Mouse (Mus musculus) CD8-positive naive resting alpha-beta T cell, adult 2 months (primary cell): ENCODE results near the gene Cx3cl1.

Source experiments
- DNase-seq, 2 experiments: peaks; one replicate each; pipeline ENCODE4 v3.0.0; 2022; ENCODE audit warnings: low read depth in 2 of 2, low spot score in 2 of 2

The Cx3cl1 gene

DNA sequence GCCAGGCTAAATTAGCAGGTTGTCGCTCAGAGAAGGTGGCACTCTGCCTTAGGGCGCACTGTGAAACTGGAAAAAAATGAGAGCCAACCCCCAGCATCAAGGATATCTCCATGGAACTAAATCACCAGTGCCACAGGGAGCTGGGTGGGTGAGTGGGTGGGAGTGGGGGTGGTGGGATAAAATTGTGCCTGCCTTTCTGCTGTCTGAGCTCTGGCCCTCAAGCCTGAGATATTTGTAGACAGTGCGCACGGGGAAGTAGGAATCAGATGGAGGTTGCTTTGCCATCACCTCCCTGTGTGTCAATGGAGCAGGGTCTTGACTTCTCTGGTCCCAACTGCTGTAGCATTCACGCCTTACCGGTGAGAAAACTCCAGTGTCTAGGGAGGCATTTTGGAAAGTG lies 1.2 kb downstream of the Cx3cl1 start:
- no peak for DNase-seq

DNA sequence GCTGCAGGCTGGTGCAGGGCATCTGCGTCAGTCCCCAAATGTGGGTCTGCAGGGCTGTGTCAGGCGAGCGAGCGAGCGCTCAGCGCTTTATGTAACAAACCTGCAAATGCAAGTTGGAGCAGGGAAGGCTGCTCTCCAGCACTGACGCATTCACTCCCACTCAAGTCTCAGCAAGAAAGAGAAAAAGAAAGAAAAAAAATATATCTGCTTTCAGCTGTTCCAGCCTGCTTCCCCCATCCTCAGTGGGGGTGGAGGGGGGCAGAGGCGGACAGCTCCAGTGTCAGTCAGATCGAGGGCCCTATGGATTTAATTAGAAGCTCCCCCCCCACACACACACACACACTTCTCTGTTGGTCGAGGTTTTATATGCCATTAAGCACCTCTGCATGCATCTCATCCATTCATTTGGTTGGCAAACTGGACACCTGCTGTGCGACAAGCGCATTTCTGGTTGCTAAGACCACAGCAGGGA lies 1.9 kb downstream of the Cx3cl1 start:
- DNase-seq, result no peak

- no peak for DNase-seq
Measured at GRCm38 (mm10) chr8:94774601-94775000, 2.8 kb downstream of the Cx3cl1 start.

- DNase-seq, result no peak
Measured at GRCm38 (mm10) chr8:94776346-94776745, 4.5 kb downstream of the Cx3cl1 start.

DNA sequence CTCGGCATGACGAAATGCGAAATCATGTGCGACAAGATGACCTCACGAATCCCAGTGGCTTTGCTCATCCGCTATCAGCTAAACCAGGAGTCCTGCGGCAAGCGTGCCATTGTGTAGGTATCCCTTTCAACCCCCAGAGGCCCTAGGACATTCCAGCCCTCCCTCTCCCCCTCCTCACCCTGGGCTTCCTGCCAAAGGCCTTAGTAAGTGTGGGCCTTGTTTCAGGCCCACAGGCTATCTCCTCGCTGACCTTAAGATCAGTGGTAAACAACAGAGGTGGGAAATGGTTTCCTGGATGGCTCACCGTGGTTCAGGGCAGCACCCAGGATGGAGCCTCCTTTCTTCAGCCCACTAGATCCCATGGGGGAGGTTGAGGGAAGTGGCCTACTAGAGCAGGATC lies 6.2 kb downstream of the Cx3cl1 start:
- DNase-seq, result no peak

- no peak for DNase-seq
Measured at GRCm38 (mm10) chr8:94778473-94778872, 6.7 kb downstream of the Cx3cl1 start.

GRCm38 (mm10) chr8:94778895-94779533 lies 7.2 kb downstream of the Cx3cl1 start:
- DNase-seq, result no peak

DNA sequence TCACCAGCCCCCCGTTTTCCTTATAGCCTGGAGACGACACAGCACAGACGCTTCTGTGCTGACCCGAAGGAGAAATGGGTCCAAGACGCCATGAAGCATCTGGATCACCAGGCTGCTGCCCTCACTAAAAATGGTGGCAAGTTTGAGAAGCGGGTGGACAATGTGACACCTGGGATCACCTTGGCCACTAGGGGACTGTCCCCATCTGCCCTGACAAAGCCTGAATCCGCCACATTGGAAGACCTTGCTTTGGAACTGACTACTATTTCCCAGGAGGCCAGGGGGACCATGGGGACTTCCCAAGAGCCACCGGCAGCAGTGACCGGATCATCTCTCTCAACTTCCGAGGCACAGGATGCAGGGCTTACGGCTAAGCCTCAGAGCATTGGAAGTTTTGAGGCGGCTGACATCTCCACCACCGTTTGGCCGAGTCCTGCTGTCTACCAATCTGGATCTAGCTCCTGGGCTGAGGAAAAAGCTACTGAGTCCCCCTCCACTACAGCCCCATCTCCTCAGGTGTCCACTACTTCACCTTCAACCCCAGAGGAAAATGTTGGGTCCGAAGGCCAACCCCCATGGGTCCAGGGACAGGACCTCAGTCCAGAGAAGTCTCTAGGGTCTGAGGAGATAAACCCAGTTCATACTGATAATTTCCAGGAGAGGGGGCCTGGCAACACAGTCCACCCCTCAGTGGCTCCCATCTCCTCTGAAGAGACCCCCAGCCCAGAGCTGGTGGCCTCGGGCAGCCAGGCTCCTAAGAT lies 7.9 kb downstream of the Cx3cl1 start:
- DNase-seq, result no peak

DNA sequence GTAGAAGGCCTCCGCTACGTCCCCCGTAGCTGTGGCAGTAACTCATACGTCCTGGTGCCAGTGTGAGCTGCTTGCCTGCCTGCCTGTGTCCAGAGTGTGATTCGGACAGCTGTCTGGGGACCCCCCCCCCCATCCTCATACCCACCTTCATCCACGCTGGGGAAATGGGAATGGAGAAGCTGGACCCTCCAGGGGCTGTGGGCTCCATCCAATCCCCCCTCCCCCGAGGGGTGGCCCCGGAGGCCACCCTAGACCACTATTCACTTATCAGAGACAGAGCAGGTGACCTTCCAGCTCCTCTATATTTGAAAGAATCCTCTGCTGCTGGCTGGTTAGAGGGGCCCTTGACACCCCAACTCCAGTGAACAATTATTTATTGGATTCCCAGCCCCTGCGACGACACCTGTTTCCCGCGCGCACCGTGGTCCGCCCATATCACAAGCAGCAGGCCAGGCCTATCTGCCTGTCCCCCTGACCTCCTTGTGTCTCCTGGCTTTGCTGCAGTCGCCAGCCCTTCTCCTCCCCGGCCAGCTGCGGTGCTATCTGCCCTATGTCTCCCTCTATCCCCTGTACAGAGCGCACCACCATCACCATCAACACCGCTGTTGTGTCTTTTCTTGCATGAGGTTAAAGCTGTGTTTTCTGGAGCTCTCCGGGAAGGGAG lies 8.8 kb downstream of the Cx3cl1 start:
- no peak for DNase-seq

GRCm38 (mm10) chr8:94781155-94781837 lies 9.5 kb downstream of the Cx3cl1 start:
- no peak for DNase-seq

DNA sequence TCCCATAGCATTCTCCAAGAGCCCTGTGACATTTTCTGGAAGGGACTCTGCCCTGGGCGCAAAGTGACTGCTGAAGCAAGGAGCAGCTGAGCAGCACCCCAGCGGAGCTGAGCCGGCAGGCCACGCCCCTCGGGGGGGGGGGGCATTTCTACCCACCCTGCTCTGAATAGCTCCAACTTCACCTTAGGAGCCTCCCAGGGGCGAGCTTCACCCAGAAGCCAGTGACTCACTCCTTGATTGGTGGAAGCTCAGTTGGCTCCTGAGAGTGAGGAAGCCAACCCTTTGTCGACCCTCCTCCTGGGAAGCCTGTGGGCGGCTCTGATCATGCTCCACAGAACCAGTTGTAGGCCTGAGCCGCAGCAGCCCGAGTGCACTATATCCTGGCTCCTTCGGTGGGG lies 10.0 kb downstream of the Cx3cl1 start:
- no peak for DNase-seq

DNA sequence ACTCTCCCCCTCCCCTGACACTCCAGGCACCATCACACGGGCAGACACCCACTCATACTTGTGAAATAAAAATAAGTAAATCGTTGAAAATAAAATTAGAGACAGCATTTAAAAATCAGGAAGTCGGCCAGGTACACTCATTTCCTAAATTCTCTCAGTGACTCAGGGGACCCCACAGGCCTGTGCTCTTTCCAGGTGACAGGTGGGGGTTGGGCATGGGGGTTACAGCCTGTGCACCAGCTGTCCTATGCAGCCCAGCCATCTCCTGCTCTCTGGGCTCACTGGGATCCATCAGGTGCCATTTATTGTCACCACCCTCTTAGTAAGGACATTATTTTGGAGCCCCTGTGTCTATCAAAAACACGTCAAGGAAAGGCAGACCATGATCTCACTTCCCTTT lies 12.1 kb downstream of the Cx3cl1 start:
- no peak for DNase-seq

- peak in 1 of 2 experiments; percentile 9 for DNase-seq
Measured at GRCm38 (mm10) chr8:94785247-94785985, 13.6 kb downstream of the Cx3cl1 start.

- no peak for DNase-seq
Measured at GRCm38 (mm10) chr8:94785995-94786595, 14.3 kb downstream of the Cx3cl1 start.

DNA sequence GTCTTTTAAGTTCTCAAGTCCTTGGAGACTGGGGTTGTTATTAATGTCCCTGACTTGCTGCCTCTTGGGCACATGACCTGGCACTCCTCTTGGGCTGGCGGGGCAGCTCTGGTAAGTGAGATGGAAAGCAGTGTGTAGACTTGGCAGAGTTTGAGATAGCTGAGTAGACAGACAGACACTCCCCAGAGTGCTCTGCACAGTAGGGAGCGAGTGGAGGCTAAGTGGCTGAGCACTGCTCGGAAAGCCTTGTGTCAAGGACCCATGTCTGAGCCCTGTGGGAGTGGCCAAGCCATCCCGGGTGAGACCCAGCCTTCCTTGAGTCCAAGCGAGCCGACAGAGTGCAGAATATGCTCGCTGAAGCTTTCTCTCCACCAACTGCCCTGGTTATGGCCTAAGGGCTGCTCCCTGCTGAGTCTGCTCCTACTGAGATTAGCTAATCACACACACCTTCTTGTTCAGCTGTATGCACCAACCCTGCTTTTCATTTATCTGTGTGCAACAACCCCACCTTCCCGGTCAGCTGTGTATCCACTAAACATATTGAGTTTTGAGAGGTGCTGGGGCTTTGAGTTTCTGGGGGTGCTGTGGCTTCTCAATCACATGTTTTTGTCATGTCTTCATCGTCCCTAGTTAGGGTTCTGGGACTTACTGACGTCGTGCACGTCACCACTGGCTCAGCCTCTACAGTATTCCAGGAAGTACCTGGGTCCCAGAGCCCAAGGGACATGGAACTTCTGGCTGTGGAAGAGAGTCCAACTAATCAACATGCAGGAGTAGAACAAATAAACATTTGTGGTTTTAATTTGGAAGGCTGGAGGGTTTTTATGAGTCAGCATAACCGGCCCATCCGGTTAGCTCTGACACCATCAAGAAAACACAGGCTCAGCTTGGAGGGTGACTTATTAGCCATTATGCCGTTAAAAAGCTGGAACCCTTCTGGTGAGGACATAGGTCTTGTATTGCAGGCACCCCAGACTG lies 16.0 kb downstream of the Cx3cl1 start:
- no peak for DNase-seq

DNA sequence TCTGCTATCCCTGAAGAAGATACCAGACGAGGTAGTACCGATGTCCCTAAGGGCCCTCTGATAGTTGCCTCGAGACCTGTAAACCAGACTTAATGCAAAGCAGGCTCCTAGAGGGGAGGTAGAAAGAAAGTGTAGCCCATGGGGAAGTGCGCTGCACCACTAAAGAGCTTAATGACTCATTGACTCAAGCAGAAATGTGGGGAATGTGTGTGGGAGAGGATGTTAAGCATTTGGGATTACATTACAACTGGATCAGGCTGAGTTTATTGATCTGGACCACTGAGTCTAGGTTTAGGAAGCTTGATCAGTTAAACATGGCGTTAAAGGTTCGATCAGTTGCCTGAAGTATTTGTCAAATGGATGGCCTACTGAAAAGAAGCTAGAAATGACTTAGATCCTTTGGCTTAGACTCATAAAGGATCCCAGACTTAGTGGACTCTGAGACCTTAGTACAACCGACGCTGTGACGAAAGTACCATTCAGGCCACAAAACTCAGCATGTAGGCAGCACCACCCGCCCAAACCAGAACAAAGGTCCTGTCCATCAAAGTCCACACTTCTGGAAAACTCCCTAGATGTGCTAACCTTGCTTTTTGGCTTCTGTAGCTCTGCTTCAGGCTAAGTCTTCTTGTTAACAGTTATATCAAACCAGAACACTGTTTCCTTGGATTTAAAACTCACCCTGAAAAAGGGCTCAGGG lies 17.6 kb downstream of the Cx3cl1 start:
- no peak for DNase-seq

DNA sequence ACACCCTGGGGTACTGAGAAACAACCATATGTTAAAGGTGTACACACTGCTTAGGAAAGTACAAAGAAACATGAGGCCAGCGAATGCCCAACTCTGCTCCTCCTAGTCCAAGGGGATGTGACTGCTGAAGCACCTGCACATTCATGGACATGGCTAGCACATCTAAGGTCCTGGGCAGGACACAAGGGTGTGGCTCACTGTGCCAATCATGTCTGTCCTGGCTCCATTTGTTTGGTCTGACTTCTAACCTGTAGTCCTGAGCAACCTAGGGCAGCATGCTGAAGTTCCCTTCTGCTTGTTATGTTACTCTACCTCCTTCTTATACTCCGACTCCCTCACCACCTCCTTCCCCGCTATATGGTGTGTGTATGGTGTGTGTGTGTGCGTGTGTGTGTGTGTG lies 22.6 kb downstream of the Cx3cl1 start:
- no peak for DNase-seq

DNA sequence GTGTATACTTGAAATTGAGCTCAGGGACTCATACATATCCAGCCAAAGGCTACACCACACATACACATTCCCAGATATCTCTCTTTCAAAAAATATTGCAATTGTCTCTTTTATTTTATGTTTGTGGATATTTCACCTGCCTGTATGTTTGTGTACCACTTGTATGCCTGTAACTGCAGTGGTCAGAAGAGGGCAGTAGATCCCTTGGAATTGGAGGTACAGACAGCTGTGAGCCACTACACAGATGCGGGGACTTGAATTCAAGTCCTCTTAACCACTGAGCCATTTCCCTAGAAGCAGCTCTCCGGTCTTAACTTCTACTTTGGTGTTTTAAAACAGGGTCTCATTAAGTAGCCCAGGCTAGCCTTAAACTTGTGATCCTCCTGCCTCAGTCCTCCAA lies 23.0 kb downstream of the Cx3cl1 start:
- no peak for DNase-seq
